In the genomic region with DNA sequence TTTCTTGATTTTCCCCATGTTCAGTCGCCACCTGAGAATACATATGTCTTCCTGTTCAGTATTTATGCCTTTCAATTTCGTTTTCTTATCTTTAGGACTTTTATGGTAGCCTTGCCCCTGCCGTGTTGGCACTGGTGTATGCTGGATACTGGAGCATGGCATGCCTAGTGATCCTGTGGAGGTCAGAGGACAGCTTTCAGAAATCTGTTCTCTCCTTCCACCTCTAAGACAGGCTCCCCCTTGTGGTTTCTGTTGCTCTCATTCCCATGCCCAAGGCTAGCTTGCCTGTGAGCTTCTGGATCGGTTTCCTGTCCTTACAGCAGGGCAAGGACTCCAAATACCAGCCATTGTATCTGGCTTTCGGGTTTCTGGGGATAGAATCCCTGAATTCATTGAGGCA, we compare ENCODE assay signal across 8 mouse cellular contexts. TPM values are rescaled to one million over a fixed set of nuclear protein-coding genes. Genes with fewer than 3 reads are reported as not detected.
A peak's percentile ranks its signal among the peaks of the same experiment; 100 is the strongest.
DNase-seq lines count a peak whose midpoint lies in the region; TF ChIP-seq lines count a peak whose summit lies in the region.

No protein-coding gene starts in this region.

- H3K4me3 ChIP-seq in heart, adult 2 months: no peak overlapping the region
- H3K4me3 ChIP-seq in heart, embryonic 10.5 days: no peak overlapping the region

- intact Hi-C loops in heart, adult 2 months (cut with DNase I): no loop called here
- intact Hi-C loops in heart, postnatal 36 days (cut with DNase I): no loop called here

- no peaks in the 10 kb centered on the region for H3K79me2 ChIP-seq in heart, adult 2 months (replicated peaks; ENCODE audit: control insufficient read depth, insufficient read depth, low read length)

- no peak for TF ChIP-seq POLR2A in heart, adult 2 months (IDR thresholded peaks at IDR 0.05; ENCODE audit: insufficient read depth, low read depth, low read length)

- H3K9ac ChIP-seq in heart, adult 2 months (ENCODE audit: low read depth, low read length): no peak overlapping the region

- no peak for DNase-seq in heart, adult 2 months
- DNase-seq in heart, postnatal 36 days: no peak
- DNase-seq in 3T3-L1 (ENCODE audit: low read depth, low spot score): peak; percentile 76
- DNase-seq in adrenal gland, postnatal 25 days: peak; percentile 9
- DNase-seq in kidney, postnatal 10 days: peak; percentile 64
- no peak for DNase-seq in frontal cortex, postnatal 36 days (ENCODE audit: low spot score in 2 of 2)
- no peak for DNase-seq in heart, embryonic 10.5 days (ENCODE audit: low spot score)
- DNase-seq in c-Kit-positive CD71-positive TER-119-positive erythroid progenitor cells, embryonic 14.5 days (ENCODE audit: low spot score): no peak

- no peaks in the 10 kb centered on the region for H3K27me3 ChIP-seq in heart, adult 2 months (ENCODE audit: control insufficient read depth, insufficient read depth, low read length)
- no peaks in the 10 kb centered on the region for H3K27me3 ChIP-seq in heart, embryonic 10.5 days (ENCODE audit: insufficient read depth, poor library complexity, severe bottlenecking)

- H3K27ac ChIP-seq in heart, adult 2 months: no peak overlapping the region
- no peak overlapping the region for H3K27ac ChIP-seq in heart, embryonic 10.5 days

- no peaks in the 10 kb centered on the region for H3K9me3 ChIP-seq in heart, embryonic 10.5 days

- H3K4me1 ChIP-seq in heart, adult 2 months (ENCODE audit: control insufficient read depth, insufficient read depth, low read length): no peaks in the 10 kb centered on the region
- H3K4me1 ChIP-seq in heart, embryonic 10.5 days: no peaks in the 10 kb centered on the region

- H3K36me3 ChIP-seq in heart, adult 2 months (ENCODE audit: control insufficient read depth, insufficient read depth, low read length): no peaks in the 10 kb centered on the region
- peaks cover 9% of the 10 kb centered on the region for H3K36me3 ChIP-seq in heart, embryonic 10.5 days

- no peak for TF ChIP-seq EP300 in heart, adult 2 months (IDR thresholded peaks at IDR 0.05; ENCODE audit: insufficient read depth, low read depth, low read length)

- TF ChIP-seq CTCF in heart, adult 2 months (IDR thresholded peaks at IDR 0.05): peak; percentile 56

- 29% methylated on average over 5 of the region's 5 CpGs for WGBS in heart, adult 2 months
- 35% methylated on average over 5 of the region's 5 CpGs for WGBS in heart, embryonic 10.5 days

RNA-seq across cellular contexts. Expression of gene Tfdp1, which starts 12.0 kb away (rescaled TPM):
- 10 to 100 TPM; 35.1 to 41.7 TPM for total RNA-seq in heart, adult 2 months (2021)
- 19.3 and 40.8 TPM in 2 replicates for polyA plus RNA-seq in heart, adult 2 months (2012; rRNA removed)
- total RNA-seq in heart, postnatal 36 days (2021): 10 to 100 TPM; 32.3 to 35.0 TPM
- total RNA-seq in adrenal gland, postnatal 25 days (2021): 56.6 and 63.8 TPM in 2 replicates
- 120 and 144 TPM in 2 replicates for polyA plus RNA-seq in heart, embryonic 10.5 days (2016; fragmentation: Nextera tagmentation; extraction: Ambion mirVana)

RNA-seq across cellular contexts. Expression of gene Tmco3, which starts 38.6 kb away (rescaled TPM):
- total RNA-seq in heart, adult 2 months (2021): 10 to 100 TPM; 24.4 to 29.4 TPM
- polyA plus RNA-seq in heart, adult 2 months (2012; rRNA removed): 29.1 and 30.0 TPM in 2 replicates
- total RNA-seq in heart, postnatal 36 days (2021): 10 to 100 TPM; 29.4 to 29.7 TPM
- total RNA-seq in adrenal gland, postnatal 25 days (2021): 24.8 and 32.5 TPM in 2 replicates
- polyA plus RNA-seq in heart, embryonic 10.5 days (2016; fragmentation: Nextera tagmentation; extraction: Ambion mirVana): 37.5 and 39.6 TPM in 2 replicates

RNA-seq across cellular contexts. Expression of gene Dcun1d2, which starts 38.7 kb away (rescaled TPM):
- 10 to 100 TPM; 63.1 to 64.6 TPM for total RNA-seq in heart, adult 2 months (2021)
- polyA plus RNA-seq in heart, adult 2 months (2012; rRNA removed): 52.1 and 74.2 TPM in 2 replicates
- total RNA-seq in heart, postnatal 36 days (2021): 10 to 100 TPM; 49.1 to 58.1 TPM
- total RNA-seq in adrenal gland, postnatal 25 days (2021): 29.1 and 36.5 TPM in 2 replicates
- polyA plus RNA-seq in heart, embryonic 10.5 days (2016; fragmentation: Nextera tagmentation; extraction: Ambion mirVana): 23.5 and 27.3 TPM in 2 replicates

Comparison
In these comparisons a context has a peak if more than half of its experiments do, and no peak if none do; other contexts are left out.
1. DNase-seq: peak in 3T3-L1 (single experiment), adrenal gland, postnatal 25 days (single experiment) and kidney, postnatal 10 days (single experiment); none in heart, adult 2 months (0 of 2), heart, postnatal 36 days (0 of 2), frontal cortex, postnatal 36 days (0 of 2), heart, embryonic 10.5 days (single experiment) and c-Kit-positive CD71-positive TER-119-positive erythroid progenitor cells, embryonic 14.5 days (single experiment).